Mouse (Mus musculus): ENCODE data around the gene Phgr1. TPM values are rescaled to one million over a fixed set of nuclear protein-coding genes. Genes with fewer than 3 reads are reported as not detected.

Phgr1 gene
- polyA plus RNA-seq, 1 experiment = 4.9 TPM

GRCm38 (mm10) chr2:118822800-118823199 lies 50.2 kb downstream of the Phgr1 start:
- Histone ChIP-seq H3K27me3 (ENCODE audit: control insufficient read depth, insufficient read depth, low read length) (no peaks in the 10 kb centered on the region), H3K4me1 (replicated peaks; ENCODE audit: control insufficient read depth, insufficient read depth, low read length) (no peaks in the 10 kb centered on the region), H3K27ac (ENCODE audit: control insufficient read depth, insufficient read depth, low read length) (no peak overlapping the region), H3K4me3 (ENCODE audit: control insufficient read depth, insufficient read depth, low read length) (no peak overlapping the region), H3K36me3 (ENCODE audit: control insufficient read depth, insufficient read depth, low read length) (peaks cover 38% of the 10 kb centered on the region)
- TF ChIP-seq POLR2A (IDR thresholded peaks at IDR 0.05; ENCODE audit: control insufficient read depth, extremely low read depth, insufficient read depth, low read length, poor library complexity) = no peak
- no peak for TF ChIP-seq CTCF (IDR thresholded peaks at IDR 0.05; ENCODE audit: borderline replicate concordance, control insufficient read depth, extremely low read depth, insufficient read depth, low read length, poor library complexity)
- DNase-seq = no peak
- 94% methylated on average over 5 of the region's 5 CpGs for WGBS

GRCm38 (mm10) chr2:118824396-118824795 lies 51.8 kb downstream of the Phgr1 start:
- Histone ChIP-seq H3K27ac (ENCODE audit: control insufficient read depth, insufficient read depth, low read length) (no peak overlapping the region), H3K4me3 (ENCODE audit: control insufficient read depth, insufficient read depth, low read length) (no peak overlapping the region), H3K27me3 (ENCODE audit: control insufficient read depth, insufficient read depth, low read length) (no peaks in the 10 kb centered on the region), H3K36me3 (ENCODE audit: control insufficient read depth, insufficient read depth, low read length) (peaks cover 45% of the 10 kb centered on the region), H3K4me1 (replicated peaks; ENCODE audit: control insufficient read depth, insufficient read depth, low read length) (no peaks in the 10 kb centered on the region)
- TF ChIP-seq CTCF (IDR thresholded peaks at IDR 0.05; ENCODE audit: borderline replicate concordance, control insufficient read depth, extremely low read depth, insufficient read depth, low read length, poor library complexity) (no peak), POLR2A (IDR thresholded peaks at IDR 0.05; ENCODE audit: control insufficient read depth, extremely low read depth, insufficient read depth, low read length, poor library complexity) (no peak)
- WGBS = 96% methylated on average over 4 of the region's 4 CpGs
- DNase-seq = no peak

Other genes with a start within 250 kb of the Phgr1 start
- gene Bmf, start 223.1 kb upstream of the Phgr1 start, polyA plus RNA-seq (2012; rRNA removed) = 67.3 and 80.9 TPM in 2 replicates
- 42.0 and 53.7 TPM in 2 replicates for gene Bub1b, start 174.6 kb upstream of the Phgr1 start, polyA plus RNA-seq (2012; rRNA removed)
- 4.3 and 4.7 TPM in 2 replicates for gene Pak6, start 109.5 kb upstream of the Phgr1 start, polyA plus RNA-seq (2012; rRNA removed)
- gene Ankrd63, start 68.8 kb upstream of the Phgr1 start, polyA plus RNA-seq (2012; rRNA removed) = 0.20 and 0.27 TPM in 2 replicates
- 79.9 and 94.4 TPM in 2 replicates for gene Plcb2, start 44.3 kb upstream of the Phgr1 start, polyA plus RNA-seq (2012; rRNA removed)
- gene Inafm2, start 27.0 kb upstream of the Phgr1 start, polyA plus RNA-seq (2012; rRNA removed) = 18.9 and 25.7 TPM in 2 replicates
- gene Ccdc9b, start 10.1 kb upstream of the Phgr1 start, polyA plus RNA-seq (2012; rRNA removed) = 1.2 and 1.8 TPM in 2 replicates
- gene Disp2, start 7.0 kb downstream of the Phgr1 start, polyA plus RNA-seq (2012; rRNA removed) = 0.36 and 0.41 TPM in 2 replicates
- gene Knstrn, start 41.2 kb downstream of the Phgr1 start, polyA plus RNA-seq (2012; rRNA removed) = 19.4 and 22.8 TPM in 2 replicates
- gene Ivd, start 89.2 kb downstream of the Phgr1 start, polyA plus RNA-seq (2012; rRNA removed) = 48.3 and 50.6 TPM in 2 replicates
- 38.7 and 40.0 TPM in 2 replicates for gene Bahd1, start 127.6 kb downstream of the Phgr1 start, polyA plus RNA-seq (2012; rRNA removed)
- gene Chst14, start 153.7 kb downstream of the Phgr1 start, polyA plus RNA-seq (2012; rRNA removed) = 9.0 and 10.3 TPM in 2 replicates